Mouse (Mus musculus): ENCODE data around the gene Prss48. TPM values are rescaled to one million over a fixed set of nuclear protein-coding genes. Genes with fewer than 3 reads are reported as not detected.

The Prss48 gene
- not detected in 2 replicates for polyA plus RNA-seq (2015; fragmentation: Nextera tagmentation; extraction: Ambion mirVana)

DNA sequence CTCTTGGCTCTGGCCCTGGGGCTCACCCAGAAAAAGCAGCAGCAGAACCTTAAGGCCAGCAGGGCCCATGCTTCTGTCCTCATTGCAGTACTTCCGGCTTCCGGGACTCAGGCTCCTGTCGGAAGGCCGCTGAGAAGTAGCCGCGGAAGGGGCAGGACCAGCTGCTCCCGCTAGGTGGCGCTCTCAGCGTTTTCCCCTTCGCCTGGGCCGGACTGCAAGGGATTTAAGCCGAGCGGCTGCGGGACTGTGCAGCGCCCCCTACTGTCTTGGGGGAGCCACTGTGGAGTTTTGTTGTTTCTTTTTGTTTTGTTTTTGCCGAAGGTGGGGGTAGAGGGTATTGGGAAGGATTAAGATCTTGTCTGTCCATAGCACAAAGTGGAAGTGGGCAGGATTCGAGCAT lies at the start of gene Prss48:
Prss48 (minus strand) TSS at position 69 of the 400 bp plus-strand sequence.
- H3K4me3 ChIP-seq (replicated peaks; ENCODE audit: low read length): no peak within 1 kb of the TSS
- H3K27me3 ChIP-seq (replicated peaks; ENCODE audit: control insufficient read depth, insufficient read depth, low read length): no peaks in the 10 kb centered on the region
- no peak within 1 kb of the TSS for H3K27ac ChIP-seq (ENCODE audit: low read length)
- H3K4me1 ChIP-seq (replicated peaks; ENCODE audit: control insufficient read depth, insufficient read depth, low read length): no peaks in the 10 kb centered on the region
- no peak within 1 kb of the TSS for H3K9ac ChIP-seq (replicated peaks; ENCODE audit: low read depth, low read length)
- H3K9me3 ChIP-seq (ENCODE audit: control insufficient read depth, low read length): no peaks in the 10 kb centered on the region
- 80% methylated on average over 17 of the region's 17 CpGs for WGBS
- no peaks in the 10 kb centered on the region for H3K36me3 ChIP-seq (ENCODE audit: control insufficient read depth, insufficient read depth)
- no peak within 1 kb of the TSS for H3K4me2 ChIP-seq (ENCODE audit: low read length)
- ATAC-seq: no peak

DNA sequence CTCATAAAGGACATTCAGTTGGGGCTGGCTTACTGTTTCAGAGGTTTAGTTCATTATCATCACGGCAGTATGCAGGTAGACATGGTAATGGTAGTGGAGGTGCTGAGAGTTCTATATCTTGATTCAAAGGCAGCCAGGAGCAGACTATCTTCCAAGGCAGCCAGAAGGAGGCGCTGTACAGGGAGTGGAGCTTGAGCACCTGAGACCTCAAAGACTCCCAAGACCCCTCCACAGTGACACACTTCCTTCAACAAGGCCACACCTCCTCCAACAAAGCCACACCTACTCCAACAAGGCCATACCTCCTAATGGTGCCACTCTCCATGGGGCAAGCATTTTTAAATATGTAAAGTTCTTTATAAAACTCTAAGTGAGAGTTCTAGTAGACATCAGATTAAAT lies 46.8 kb upstream of the Prss48 start:
- WGBS: 89% methylated on average over 2 of the region's 2 CpGs
- Histone ChIP-seq H3K9ac (replicated peaks; ENCODE audit: low read depth, low read length) (no peak overlapping the region), H3K9me3 (ENCODE audit: control insufficient read depth, low read length) (no peaks in the 10 kb centered on the region; the same call in 1 of the 2 replicates), H3K36me3 (ENCODE audit: control insufficient read depth, insufficient read depth) (no peaks in the 10 kb centered on the region), H3K27me3 (replicated peaks; ENCODE audit: control insufficient read depth, insufficient read depth, low read length) (no peaks in the 10 kb centered on the region), H3K4me1 (replicated peaks; ENCODE audit: control insufficient read depth, insufficient read depth, low read length) (no peaks in the 10 kb centered on the region), H3K4me3 (replicated peaks; ENCODE audit: low read length) (no peak overlapping the region), H3K4me2 (ENCODE audit: low read length) (no peak overlapping the region), H3K27ac (ENCODE audit: low read length) (no peak overlapping the region)
- no peak for ATAC-seq

DNA sequence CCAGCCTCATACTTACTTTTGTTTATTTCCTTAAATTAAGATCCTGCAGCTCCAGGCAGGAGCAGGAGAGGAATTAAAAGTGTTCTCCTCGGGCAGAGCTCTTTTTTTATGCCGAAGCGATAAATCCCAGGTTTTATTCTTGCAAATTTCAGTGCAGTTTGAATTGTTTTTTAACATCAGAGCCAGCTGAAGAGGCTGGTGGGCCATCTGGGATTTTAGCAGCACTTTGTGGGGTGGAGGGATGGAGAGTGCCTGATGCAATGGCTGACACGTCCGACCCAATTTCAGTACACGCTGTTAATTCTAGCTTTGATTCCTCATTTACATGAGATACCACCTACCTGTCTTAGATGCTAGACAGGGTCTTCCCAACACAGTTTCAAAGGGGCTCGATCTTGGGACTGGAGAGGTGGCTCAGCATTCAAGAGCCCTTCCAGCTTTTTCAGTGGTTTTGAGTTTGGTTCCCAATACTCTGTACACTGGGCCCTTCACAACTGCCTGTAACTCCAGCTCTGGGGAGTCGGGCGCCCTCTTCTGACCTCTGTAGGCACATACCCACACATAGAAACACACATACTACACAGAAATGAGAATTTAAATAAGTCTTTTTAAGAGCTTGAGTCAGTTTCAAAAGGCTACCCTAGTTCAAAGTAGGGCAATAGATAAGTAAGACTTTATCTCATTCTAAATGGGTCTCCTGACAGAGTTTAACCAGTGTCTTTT lies 45.6 kb upstream of the Prss48 start:
- H3K4me3 ChIP-seq (replicated peaks; ENCODE audit: low read length): no peak overlapping the region
- no peak overlapping the region for H3K9ac ChIP-seq (replicated peaks; ENCODE audit: low read depth, low read length)
- H3K4me1 ChIP-seq (replicated peaks; ENCODE audit: control insufficient read depth, insufficient read depth, low read length): no peaks in the 10 kb centered on the region
- H3K9me3 ChIP-seq (ENCODE audit: control insufficient read depth, low read length): no peaks in the 10 kb centered on the region; the same call in 1 of the 2 replicates
- no peak for ATAC-seq
- no peaks in the 10 kb centered on the region for H3K27me3 ChIP-seq (replicated peaks; ENCODE audit: control insufficient read depth, insufficient read depth, low read length)
- H3K4me2 ChIP-seq (ENCODE audit: low read length): no peak overlapping the region
- no peaks in the 10 kb centered on the region for H3K36me3 ChIP-seq (ENCODE audit: control insufficient read depth, insufficient read depth)
- H3K27ac ChIP-seq (ENCODE audit: low read length): no peak overlapping the region
- 92% methylated on average over 9 of the region's 9 CpGs for WGBS

DNA sequence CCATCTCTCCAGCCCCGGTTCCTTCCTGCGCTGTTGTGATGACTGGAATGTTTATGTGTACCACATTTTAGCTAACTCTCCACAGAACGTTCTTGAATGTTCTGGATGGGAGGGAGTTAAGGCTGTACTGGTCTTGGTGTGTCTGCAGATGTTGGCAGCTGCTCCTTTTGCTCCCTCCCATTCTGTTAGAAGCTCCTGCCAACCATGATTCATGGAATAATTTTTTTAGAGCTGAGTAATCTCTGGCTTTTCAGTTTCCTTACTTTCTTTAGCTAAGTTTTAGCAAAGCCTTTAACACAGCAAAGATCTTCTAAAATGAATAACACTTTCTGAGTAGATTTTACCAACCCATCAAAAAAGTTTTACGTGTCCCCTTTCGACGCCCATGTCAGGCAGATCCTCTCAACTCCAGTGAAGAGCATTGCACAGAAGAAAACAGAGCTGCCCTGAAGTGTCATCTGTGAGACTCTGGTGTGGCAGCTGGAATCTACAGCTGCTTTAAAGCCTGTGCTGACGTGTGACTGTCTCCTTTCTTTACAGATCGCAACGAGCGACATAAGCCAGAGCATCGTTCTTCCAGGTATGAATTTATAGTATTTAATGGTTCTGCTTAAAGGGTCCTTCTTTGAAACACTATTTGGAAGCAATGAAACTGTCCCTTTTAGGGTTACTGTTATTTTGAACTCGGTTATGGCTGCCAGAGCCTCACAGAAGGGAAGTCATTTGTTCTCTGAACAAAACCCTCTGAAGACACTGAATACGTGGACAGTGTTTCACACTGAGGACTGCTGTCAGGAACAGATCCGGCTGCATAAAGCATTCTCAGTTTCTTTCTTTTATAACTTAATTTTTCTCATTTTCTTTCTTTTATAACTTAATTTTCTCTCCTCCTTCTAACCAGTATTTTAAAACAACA lies 38.3 kb upstream of the Prss48 start:
- H3K4me2 ChIP-seq (ENCODE audit: low read length): no peak overlapping the region
- no peak for ATAC-seq
- H3K4me3 ChIP-seq (replicated peaks; ENCODE audit: low read length): no peak overlapping the region
- WGBS: 74% methylated on average over 14 of the region's 14 CpGs
- H3K27me3 ChIP-seq (replicated peaks; ENCODE audit: control insufficient read depth, insufficient read depth, low read length): no peaks in the 10 kb centered on the region
- no peak overlapping the region for H3K9ac ChIP-seq (replicated peaks; ENCODE audit: low read depth, low read length)
- H3K4me1 ChIP-seq (replicated peaks; ENCODE audit: control insufficient read depth, insufficient read depth, low read length): peaks cover 7% of the 10 kb centered on the region; the same call in 1 of the 2 replicates
- H3K9me3 ChIP-seq (ENCODE audit: control insufficient read depth, low read length): no peaks in the 10 kb centered on the region
- H3K27ac ChIP-seq (ENCODE audit: low read length): no peak overlapping the region
- no peaks in the 10 kb centered on the region for H3K36me3 ChIP-seq (ENCODE audit: control insufficient read depth, insufficient read depth)

DNA sequence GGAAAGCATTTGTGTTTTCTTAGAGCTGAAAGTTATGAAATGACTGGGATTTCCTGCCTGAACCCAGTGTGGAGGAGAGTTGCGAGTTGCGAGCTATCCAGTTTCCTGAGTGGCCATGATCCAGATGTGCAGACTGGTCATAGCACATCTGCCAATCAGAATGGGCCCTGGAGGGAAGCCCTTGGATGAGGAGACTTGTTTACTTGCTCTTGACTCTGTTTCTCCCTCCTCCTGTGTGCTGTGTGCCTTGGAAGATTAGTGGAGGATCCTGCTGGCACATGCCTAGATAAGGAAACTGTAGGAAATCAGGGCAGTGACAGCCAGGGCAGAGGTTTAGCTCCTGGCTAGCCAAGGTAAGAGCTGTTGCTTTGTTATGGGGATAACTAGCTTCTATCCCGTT lies 36.4 kb upstream of the Prss48 start:
- no peak for ATAC-seq
- no peak overlapping the region for H3K4me3 ChIP-seq (replicated peaks; ENCODE audit: low read length)
- H3K9me3 ChIP-seq (ENCODE audit: control insufficient read depth, low read length): no peaks in the 10 kb centered on the region
- no peaks in the 10 kb centered on the region for H3K36me3 ChIP-seq (ENCODE audit: control insufficient read depth, insufficient read depth)
- 59% methylated on average over 3 of the region's 3 CpGs for WGBS
- H3K27me3 ChIP-seq (replicated peaks; ENCODE audit: control insufficient read depth, insufficient read depth, low read length): no peaks in the 10 kb centered on the region
- peak overlapping the region; percentile 38; the same call in 1 of the 2 replicates for H3K27ac ChIP-seq (ENCODE audit: low read length)
- H3K9ac ChIP-seq (replicated peaks; ENCODE audit: low read depth, low read length): no peak overlapping the region
- no peak overlapping the region for H3K4me2 ChIP-seq (ENCODE audit: low read length)
- peaks cover 7% of the 10 kb centered on the region; the same call in 1 of the 2 replicates for H3K4me1 ChIP-seq (replicated peaks; ENCODE audit: control insufficient read depth, insufficient read depth, low read length)

DNA sequence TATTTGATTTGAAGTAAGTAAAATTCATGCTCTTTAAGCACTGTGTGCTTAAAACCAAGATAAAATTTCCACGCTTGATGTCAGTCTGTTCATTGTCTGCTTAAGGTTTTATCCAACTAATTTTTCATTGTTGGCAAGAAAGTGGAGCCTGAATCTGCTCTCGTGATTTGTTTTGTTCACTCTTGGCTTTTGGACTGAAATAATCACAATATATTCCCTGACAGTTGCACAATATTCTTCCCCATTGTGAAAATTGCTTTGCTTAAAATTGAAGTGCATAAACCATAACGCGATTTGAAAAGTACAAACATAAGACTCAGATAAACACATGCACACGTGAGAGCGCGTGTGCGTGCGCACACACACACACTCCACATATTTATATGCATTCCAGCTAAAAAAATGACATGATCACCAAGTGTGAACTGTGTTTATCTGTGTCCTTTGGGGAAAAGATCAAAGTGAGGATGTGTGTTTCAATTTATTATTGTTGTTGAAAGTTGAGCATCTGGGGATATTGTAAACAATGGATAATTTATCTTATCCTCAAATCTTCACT lies 35.7 kb upstream of the Prss48 start:
- no peak for ATAC-seq
- Histone ChIP-seq H3K9ac (replicated peaks; ENCODE audit: low read depth, low read length) (no peak overlapping the region), H3K4me1 (replicated peaks; ENCODE audit: control insufficient read depth, insufficient read depth, low read length) (peaks cover 7% of the 10 kb centered on the region; the same call in 1 of the 2 replicates), H3K27ac (ENCODE audit: low read length) (no peak overlapping the region), H3K9me3 (ENCODE audit: control insufficient read depth, low read length) (no peaks in the 10 kb centered on the region), H3K27me3 (replicated peaks; ENCODE audit: control insufficient read depth, insufficient read depth, low read length) (no peaks in the 10 kb centered on the region), H3K36me3 (ENCODE audit: control insufficient read depth, insufficient read depth) (no peaks in the 10 kb centered on the region), H3K4me3 (replicated peaks; ENCODE audit: low read length) (no peak overlapping the region), H3K4me2 (ENCODE audit: low read length) (no peak overlapping the region)
- WGBS: 89% methylated on average over 9 of the region's 9 CpGs

DNA sequence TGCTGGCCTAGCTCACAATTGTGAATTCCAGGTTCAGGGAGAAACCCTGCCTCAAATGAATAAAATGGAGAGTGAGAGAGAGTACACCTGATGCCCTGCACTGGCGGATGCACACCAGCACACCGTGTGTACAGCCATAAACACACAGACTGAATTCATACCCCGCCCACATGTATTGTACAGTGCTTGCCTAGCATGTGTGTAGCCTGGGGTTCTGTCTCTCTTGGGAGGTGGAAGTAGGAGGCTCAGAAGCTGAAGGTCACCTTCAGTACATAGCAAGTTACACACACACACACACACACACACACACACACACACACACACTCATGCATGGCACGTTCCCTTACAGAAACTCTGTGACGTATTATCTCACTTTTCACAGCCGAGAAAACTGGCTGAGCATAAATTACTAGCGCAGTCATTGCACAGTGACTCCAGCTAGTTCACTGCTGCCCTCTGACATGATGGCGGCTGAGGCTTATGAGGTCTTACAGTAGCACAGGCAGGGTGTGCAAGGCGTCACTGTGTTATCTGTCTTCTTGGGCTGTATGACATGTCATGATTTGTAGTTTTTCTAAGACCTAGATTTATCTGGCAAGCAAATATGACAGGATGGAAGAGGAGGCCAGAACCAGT lies 31.3 kb upstream of the Prss48 start:
- Histone ChIP-seq H3K36me3 (ENCODE audit: control insufficient read depth, insufficient read depth) (no peaks in the 10 kb centered on the region), H3K27me3 (replicated peaks; ENCODE audit: control insufficient read depth, insufficient read depth, low read length) (no peaks in the 10 kb centered on the region), H3K4me2 (ENCODE audit: low read length) (no peak overlapping the region), H3K27ac (ENCODE audit: low read length) (no peak overlapping the region), H3K4me1 (replicated peaks; ENCODE audit: control insufficient read depth, insufficient read depth, low read length) (peaks cover under 1% of the 10 kb centered on the region; the same call in 1 of the 2 replicates), H3K9ac (replicated peaks; ENCODE audit: low read depth, low read length) (no peak overlapping the region), H3K4me3 (replicated peaks; ENCODE audit: low read length) (no peak overlapping the region), H3K9me3 (ENCODE audit: control insufficient read depth, low read length) (no peaks in the 10 kb centered on the region)
- WGBS: 87% methylated on average over 9 of the region's 9 CpGs
- no peak for ATAC-seq

DNA sequence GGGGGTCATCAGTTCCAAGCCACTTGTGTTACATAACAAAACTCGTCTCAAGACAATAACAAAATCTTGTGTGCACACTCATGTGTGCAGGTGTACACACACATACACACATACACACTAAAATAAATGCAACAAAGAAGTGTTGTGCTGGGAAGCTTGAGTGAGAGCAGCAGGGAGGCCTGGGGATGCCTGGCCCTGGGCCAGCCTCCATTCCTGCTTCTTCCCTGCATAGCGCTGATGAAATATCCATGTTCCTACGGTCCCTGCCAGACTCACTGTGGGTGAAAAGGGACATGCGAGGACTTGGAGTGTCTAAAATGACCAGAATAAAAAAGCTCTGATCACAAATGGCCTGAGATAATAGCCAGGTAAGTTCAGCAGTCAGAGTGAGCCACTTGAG lies 28.3 kb upstream of the Prss48 start:
- Histone ChIP-seq H3K4me1 (replicated peaks; ENCODE audit: control insufficient read depth, insufficient read depth, low read length) (no peaks in the 10 kb centered on the region), H3K27me3 (replicated peaks; ENCODE audit: control insufficient read depth, insufficient read depth, low read length) (no peaks in the 10 kb centered on the region), H3K9ac (replicated peaks; ENCODE audit: low read depth, low read length) (no peak overlapping the region), H3K9me3 (ENCODE audit: control insufficient read depth, low read length) (no peaks in the 10 kb centered on the region), H3K36me3 (ENCODE audit: control insufficient read depth, insufficient read depth) (no peaks in the 10 kb centered on the region), H3K4me3 (replicated peaks; ENCODE audit: low read length) (no peak overlapping the region), H3K4me2 (ENCODE audit: low read length) (no peak overlapping the region), H3K27ac (ENCODE audit: low read length) (no peak overlapping the region)
- peak; percentile 50 for ATAC-seq
- WGBS: 43% methylated on average over 4 of the region's 4 CpGs

Data from forebrain, embryonic 16.5 days (tissue).